Mouse (Mus musculus): ENCODE measurements around the gene Stoml1. TPM values are rescaled to one million over a fixed set of nuclear protein-coding genes. Genes with fewer than 3 reads are reported as not detected.
A peak's percentile ranks its signal among the peaks of the same experiment; 100 is the strongest.
"Not testable (repeated sequence)": the region's sequence is repeated elsewhere in the genome, so short reads cannot be mapped to it uniquely, and the experiment has no call there.

Gene Stoml1
- total and polyA plus RNA-seq, 3 experiments, result 35.4 to 40.7 (median 35.4) TPM

- peaks cover 20% of the 10 kb centered on the region for H3K79me2 ChIP-seq (replicated peaks; ENCODE audit: control insufficient read depth, extremely low read depth, insufficient read depth, poor library complexity, severe bottlenecking)
- in situ Hi-C loops (cut with MboI; ENCODE audit: low pct_ligation_motif_present, low pct_unique_long_range_greater_than_20kb, low sequenced_read_pairs), result loop anchor here (25.0 kb wide), 1 partner anchor 441 kb away; no protein-coding TSS in a partner anchor
- H3K9me3 ChIP-seq (replicated peaks; ENCODE audit: low read length); H3K36me3 ChIP-seq (replicated peaks in 1 of 2; ENCODE audit: control insufficient read depth in 1 of 2, insufficient read depth in 1 of 2, low read length in 1 of 2); DNase-seq (ENCODE audit: extremely low read depth); H3K27me3 ChIP-seq (replicated peaks); dilution Hi-C loops (cut with MboI; ENCODE audit: extremely low pct_ligation_motif_present, extremely low pct_unique_long_range_greater_than_20kb, low sequenced_read_pairs): not testable (repeated sequence)
- peak overlapping the region; percentile 73 to 82 (median 75) for H3K4me3 ChIP-seq (replicated peaks in 1 of 3; ENCODE audit: low read depth in 2 of 3, low read length in 2 of 3, poor library complexity in 1 of 3)
- H3K9ac ChIP-seq (ENCODE audit: insufficient read depth, low read depth), result peak overlapping the region; percentile 63
- peak; percentile 78 for TF ChIP-seq ZNF384 (IDR thresholded peaks at IDR 0.05; ENCODE audit: low read depth, low read length)
- H3K4me2 ChIP-seq (ENCODE audit: insufficient read depth, low read depth, poor library complexity, severe bottlenecking), result peak overlapping the region; percentile 43
- H3K4me1 ChIP-seq (ENCODE audit: control insufficient read depth in 1 of 2, insufficient read depth in 2 of 2), result peaks cover 14 to 60% of the 10 kb centered on the region in 2 experiments
- H3K27ac ChIP-seq (ENCODE audit: insufficient read depth, low read depth), result peak overlapping the region; percentile 89
Measured at GRCm38 (mm10) chr9:58253805-58254122, 800 bp downstream of the Stoml1 start.

GRCm38 (mm10) chr9:58255105-58255504 lies 2.1 kb downstream of the Stoml1 start:
- Histone ChIP-seq H3K36me3 (replicated peaks in 1 of 2; ENCODE audit: control insufficient read depth in 1 of 2, insufficient read depth in 1 of 2, low read length in 1 of 2) (peaks cover 5 to 21% of the 10 kb centered on the region in 2 experiments), H3K4me1 (ENCODE audit: control insufficient read depth in 1 of 2, insufficient read depth in 2 of 2) (peaks cover 17 to 72% of the 10 kb centered on the region in 2 experiments), H3K4me2 (ENCODE audit: insufficient read depth, low read depth, poor library complexity, severe bottlenecking) (peak overlapping the region; percentile 95), H3K9ac (ENCODE audit: insufficient read depth, low read depth) (peak overlapping the region; percentile 63), H3K27me3 (replicated peaks) (no peaks in the 10 kb centered on the region), H3K79me2 (replicated peaks; ENCODE audit: control insufficient read depth, extremely low read depth, insufficient read depth, poor library complexity, severe bottlenecking) (peaks cover 17% of the 10 kb centered on the region), H3K9me3 (replicated peaks; ENCODE audit: low read length) (no peaks in the 10 kb centered on the region), H3K27ac (ENCODE audit: insufficient read depth, low read depth) (peak overlapping the region; percentile 98), H3K4me3 (replicated peaks in 1 of 3; ENCODE audit: low read depth in 2 of 3, low read length in 2 of 3, poor library complexity in 1 of 3) (peak overlapping the region; percentile 39 to 82 (median 42))
- in situ Hi-C loops (cut with MboI; ENCODE audit: low pct_ligation_motif_present, low pct_unique_long_range_greater_than_20kb, low sequenced_read_pairs), result loop anchor here (25.0 kb wide), 1 partner anchor 443 kb away; no protein-coding TSS in a partner anchor
- DNase-seq (ENCODE audit: extremely low read depth), result no peak
- 0 out of 2 replicates have a peak, but pooled peaks have one; percentile 43 for TF ChIP-seq CHD2 (IDR thresholded peaks at IDR 0.05; ENCODE audit: low read length)
- no peak for TF ChIP-seq GABPA (IDR thresholded peaks at IDR 0.05; ENCODE audit: insufficient replicate concordance, low read depth, low read length)
- TF ChIP-seq TBP (conservative IDR thresholded peaks at IDR 0.05; ENCODE audit: low read depth, low read length), result 0 out of 2 replicates have a peak, but pooled peaks have one; percentile 15
- dilution Hi-C loops (cut with MboI; ENCODE audit: extremely low pct_ligation_motif_present, extremely low pct_unique_long_range_greater_than_20kb, low sequenced_read_pairs), result no loop called here

GRCm38 (mm10) chr9:58255704-58256685 lies 3.0 kb downstream of the Stoml1 start:
- Histone ChIP-seq H3K27ac (ENCODE audit: insufficient read depth, low read depth) (peak overlapping the region; percentile 98), H3K79me2 (replicated peaks; ENCODE audit: control insufficient read depth, extremely low read depth, insufficient read depth, poor library complexity, severe bottlenecking) (peaks cover 17% of the 10 kb centered on the region), H3K9me3 (replicated peaks; ENCODE audit: low read length) (no peaks in the 10 kb centered on the region), H3K4me1 (ENCODE audit: control insufficient read depth in 1 of 2, insufficient read depth in 2 of 2) (peaks cover 20 to 72% of the 10 kb centered on the region in 2 experiments), H3K9ac (ENCODE audit: insufficient read depth, low read depth) (peak overlapping the region; percentile 61), H3K4me2 (ENCODE audit: insufficient read depth, low read depth, poor library complexity, severe bottlenecking) (peak overlapping the region; percentile 95), H3K4me3 (replicated peaks in 1 of 3; ENCODE audit: low read depth in 2 of 3, low read length in 2 of 3, poor library complexity in 1 of 3) (peak overlapping the region; percentile 49 to 54 (median 54)), H3K36me3 (replicated peaks in 1 of 2; ENCODE audit: control insufficient read depth in 1 of 2, insufficient read depth in 1 of 2, low read length in 1 of 2) (peaks cover 13 to 29% of the 10 kb centered on the region in 2 experiments), H3K27me3 (replicated peaks) (no peaks in the 10 kb centered on the region)
- dilution Hi-C loops (cut with MboI; ENCODE audit: extremely low pct_ligation_motif_present, extremely low pct_unique_long_range_greater_than_20kb, low sequenced_read_pairs) (no loop called here), in situ Hi-C loops (cut with MboI; ENCODE audit: low pct_ligation_motif_present, low pct_unique_long_range_greater_than_20kb, low sequenced_read_pairs) (loop anchor here (25.0 kb wide), 1 partner anchor 444 kb away; no protein-coding TSS in a partner anchor)
- peak; percentile 76 for DNase-seq (ENCODE audit: extremely low read depth)
- TF ChIP-seq MAFK (IDR thresholded peaks at IDR 0.05; ENCODE audit: insufficient replicate concordance, low read length) (no peak), NRF1 (IDR thresholded peaks at IDR 0.05; ENCODE audit: low read depth, low read length) (no peak), ETS1 (conservative IDR thresholded peaks at IDR 0.05; ENCODE audit: low read depth, low read length) (peak; percentile 48), USF1 (IDR thresholded peaks at IDR 0.05; ENCODE audit: low read depth, low read length) (no peak), CHD2 (IDR thresholded peaks at IDR 0.05; ENCODE audit: low read length) (no peak; the same call in 1 of the 2 replicates), JUND (conservative IDR thresholded peaks at IDR 0.05; ENCODE audit: low read depth, low read length) (no peak), HCFC1 (IDR thresholded peaks at IDR 0.05; ENCODE audit: low read depth, low read length) (no peak; the same call in none of the 2 replicates), TBP (conservative IDR thresholded peaks at IDR 0.05; ENCODE audit: low read depth, low read length) (peak; percentile 67), MAZ (IDR thresholded peaks at IDR 0.05; ENCODE audit: low read depth, low read length) (no peak), SMC3 (IDR thresholded peaks at IDR 0.05; ENCODE audit: low read depth, low read length) (no peak), MEF2A (IDR thresholded peaks at IDR 0.05; ENCODE audit: borderline replicate concordance, low read depth, low read length) (no peak), MAX (IDR thresholded peaks at IDR 0.05; ENCODE audit: low read length) (peak; percentile 77; the same call in 1 of the 2 replicates), USF2 (conservative IDR thresholded peaks at IDR 0.05; ENCODE audit: low read depth, low read length) (no peak), NELFE (IDR thresholded peaks at IDR 0.05; ENCODE audit: low read depth, low read length) (peak; percentile 29; the same call in 1 of the 2 replicates), RCOR1 (conservative IDR thresholded peaks at IDR 0.05; ENCODE audit: low read depth, low read length) (no peak), CHD1 (IDR thresholded peaks at IDR 0.05; ENCODE audit: low read depth, low read length) (peak; percentile 95; the same call in 1 of the 2 replicates), RAD21 (IDR thresholded peaks at IDR 0.05; ENCODE audit: low read depth, low read length) (no peak), TCF12 (IDR thresholded peaks at IDR 0.05; ENCODE audit: low read depth, low read length) (peak; percentile 58), KAT2A (IDR thresholded peaks at IDR 0.05; ENCODE audit: insufficient replicate concordance, low read length) (no peak)
